8 mouse cellular contexts compared by ENCODE assay signal in genomic region chr9:102836279-102836678, GRCm38 (mm10). TPM values are rescaled to one million over a fixed set of nuclear protein-coding genes. Genes with fewer than 3 reads are reported as not detected.
DNase-seq lines count a peak whose midpoint lies in the region; ATAC-seq lines count a peak whose summit lies in the region.
"Had no signal": no experiment of that assay in that cellular context is flagged by ENCODE, and none has a peak within 500 bp of the region (broad histone marks: within the 10 kb centered on the region; RNA-seq: fewer than 3 reads in every experiment).

No protein-coding gene starts in this region.

- H3K4me2 ChIP-seq in lung, embryonic 15.5 days = peak overlapping the region; percentile 60
- peak overlapping the region; percentile 75 for H3K4me2 ChIP-seq in forebrain, embryonic 14.5 days (ENCODE audit: low read length)
- peak overlapping the region; percentile 77 for H3K4me2 ChIP-seq in limb, embryonic 13.5 days (replicated peaks)
- peak overlapping the region; percentile 64 for H3K4me2 ChIP-seq in stomach, embryonic 14.5 days (replicated peaks; ENCODE audit: low read depth, low read length)

- H3K9ac ChIP-seq in lung, embryonic 15.5 days = 0 out of 2 replicates have a peak overlapping the region, but pooled peaks have one; percentile 17
- peak overlapping the region; percentile 97; the same call in 1 of the 2 replicates for H3K9ac ChIP-seq in forebrain, embryonic 14.5 days (ENCODE audit: low read length)
- peak overlapping the region; percentile 98 for H3K9ac ChIP-seq in limb, embryonic 13.5 days
- peak overlapping the region; percentile 92; the same call in 1 of the 2 replicates for H3K9ac ChIP-seq in stomach, embryonic 14.5 days (replicated peaks; ENCODE audit: low read depth, low read length)

- peaks cover 43% of the 10 kb centered on the region for H3K4me1 ChIP-seq in lung, embryonic 15.5 days
- peaks cover 31% of the 10 kb centered on the region for H3K4me1 ChIP-seq in forebrain, embryonic 14.5 days (ENCODE audit: control insufficient read depth, insufficient read depth, low read length)
- H3K4me1 ChIP-seq in limb, embryonic 13.5 days = peaks cover 65% of the 10 kb centered on the region
- peaks cover 31% of the 10 kb centered on the region for H3K4me1 ChIP-seq in stomach, embryonic 14.5 days (ENCODE audit: control insufficient read depth, insufficient read depth, low read length)

- H3K27ac ChIP-seq in lung, embryonic 15.5 days = no peak overlapping the region
- no peak overlapping the region for H3K27ac ChIP-seq in forebrain, embryonic 14.5 days (ENCODE audit: low read depth, low read length)
- H3K27ac ChIP-seq in limb, embryonic 13.5 days = no peak overlapping the region
- H3K27ac ChIP-seq in stomach, embryonic 14.5 days (ENCODE audit: low read length) = no peak overlapping the region

- no peaks in the 10 kb centered on the region for H3K9me3 ChIP-seq in lung, embryonic 15.5 days
- H3K9me3 ChIP-seq in forebrain, embryonic 14.5 days (replicated peaks; ENCODE audit: control insufficient read depth, low read length) = no peaks in the 10 kb centered on the region
- no peaks in the 10 kb centered on the region for H3K9me3 ChIP-seq in limb, embryonic 13.5 days
- no peaks in the 10 kb centered on the region for H3K9me3 ChIP-seq in stomach, embryonic 14.5 days (ENCODE audit: control insufficient read depth, low read depth, low read length)

- no peak for DNase-seq in lung, postnatal 36 days
- no peak for DNase-seq in forebrain, embryonic 14.5 days (ENCODE audit: low spot score)
- DNase-seq in cerebellum, adult 11-12 months = no peak
- DNase-seq: spleen, adult 18-20 months had no signal

- ATAC-seq in lung, embryonic 15.5 days (ENCODE audit: borderline replicate concordance, extremely low read depth, low FRiP score, low TSS enrichment) = no peak
- ATAC-seq in forebrain, embryonic 14.5 days = no peak
- no peak for ATAC-seq in limb, embryonic 13.5 days (ENCODE audit: low FRiP score, low read depth)
- ATAC-seq in stomach, embryonic 14.5 days (ENCODE audit: insufficient number of reproducible peaks, insufficient read depth, low FRiP score, low read depth) = no peak
- no peak for ATAC-seq in monocyte, adult 5-6 weeks (replicated peaks; ENCODE audit: insufficient number of reproducible peaks, low FRiP score, low TSS enrichment, poor library complexity, severe bottlenecking)

- H3K4me3 ChIP-seq in lung, embryonic 15.5 days = peak overlapping the region; percentile 62
- peak overlapping the region; percentile 92 for H3K4me3 ChIP-seq in forebrain, embryonic 14.5 days (ENCODE audit: low read depth, low read length)
- peak overlapping the region; percentile 95 for H3K4me3 ChIP-seq in limb, embryonic 13.5 days
- peak overlapping the region; percentile 93 for H3K4me3 ChIP-seq in stomach, embryonic 14.5 days (ENCODE audit: low read depth, low read length)

- no peaks in the 10 kb centered on the region for H3K36me3 ChIP-seq in lung, embryonic 15.5 days
- H3K36me3 ChIP-seq in forebrain, embryonic 14.5 days (ENCODE audit: control insufficient read depth, insufficient read depth, low read length) = no peaks in the 10 kb centered on the region
- no peaks in the 10 kb centered on the region for H3K36me3 ChIP-seq in limb, embryonic 13.5 days
- no peaks in the 10 kb centered on the region for H3K36me3 ChIP-seq in stomach, embryonic 14.5 days (ENCODE audit: control insufficient read depth, insufficient read depth, low read length)

- WGBS in lung, embryonic 15.5 days = 50% methylated on average over 9 of the region's 9 CpGs
- 35% methylated on average over 9 of the region's 9 CpGs for WGBS in forebrain, embryonic 14.5 days
- WGBS in limb, embryonic 13.5 days = 34% methylated on average over 9 of the region's 9 CpGs
- 52% methylated on average over 9 of the region's 9 CpGs for WGBS in stomach, embryonic 14.5 days

- H3K27me3 ChIP-seq in lung, embryonic 15.5 days = no peaks in the 10 kb centered on the region
- no peaks in the 10 kb centered on the region for H3K27me3 ChIP-seq in forebrain, embryonic 14.5 days (replicated peaks; ENCODE audit: control insufficient read depth, insufficient read depth, low read length)
- H3K27me3 ChIP-seq in limb, embryonic 13.5 days = no peaks in the 10 kb centered on the region
- H3K27me3 ChIP-seq in stomach, embryonic 14.5 days (ENCODE audit: control insufficient read depth, insufficient read depth, low read length) = no peaks in the 10 kb centered on the region

RNA-seq across cellular contexts. Expression of gene Ryk, which starts 1.6 kb away (rescaled TPM):
- polyA plus RNA-seq in lung, embryonic 15.5 days (2015; fragmentation: Nextera tagmentation; extraction: Ambion mirVana) = 23.4 and 25.6 TPM in 2 replicates
- 16.8 and 17.5 TPM in 2 replicates for polyA plus RNA-seq in forebrain, embryonic 14.5 days (2014; fragmentation: Nextera tagmentation; extraction: Ambion mirVana)
- 23.7 and 24.5 TPM in 2 replicates for polyA plus RNA-seq in limb, embryonic 13.5 days (2015; fragmentation: Nextera tagmentation; extraction: Ambion mirVana)
- polyA plus RNA-seq in stomach, embryonic 14.5 days (2014; fragmentation: Nextera tagmentation; extraction: Ambion mirVana) = 28.6 and 31.3 TPM in 2 replicates
- total RNA-seq in monocyte, adult 5-6 weeks (2017) = 1.4 to 1.7 TPM in 2 of 3 replicates, not detected in the other

Comparison
In these comparisons a context has a peak if more than half of its experiments do, and no peak if none do; other contexts are left out.
1. H3K9ac ChIP-seq: peak in every context shown above with its lines; median percentile 98 in limb, embryonic 13.5 days; 97 in forebrain, embryonic 14.5 days; 92 in stomach, embryonic 14.5 days; 17 in lung, embryonic 15.5 days.